8 mouse cellular contexts compared by ENCODE assay signal in the genomic region with DNA sequence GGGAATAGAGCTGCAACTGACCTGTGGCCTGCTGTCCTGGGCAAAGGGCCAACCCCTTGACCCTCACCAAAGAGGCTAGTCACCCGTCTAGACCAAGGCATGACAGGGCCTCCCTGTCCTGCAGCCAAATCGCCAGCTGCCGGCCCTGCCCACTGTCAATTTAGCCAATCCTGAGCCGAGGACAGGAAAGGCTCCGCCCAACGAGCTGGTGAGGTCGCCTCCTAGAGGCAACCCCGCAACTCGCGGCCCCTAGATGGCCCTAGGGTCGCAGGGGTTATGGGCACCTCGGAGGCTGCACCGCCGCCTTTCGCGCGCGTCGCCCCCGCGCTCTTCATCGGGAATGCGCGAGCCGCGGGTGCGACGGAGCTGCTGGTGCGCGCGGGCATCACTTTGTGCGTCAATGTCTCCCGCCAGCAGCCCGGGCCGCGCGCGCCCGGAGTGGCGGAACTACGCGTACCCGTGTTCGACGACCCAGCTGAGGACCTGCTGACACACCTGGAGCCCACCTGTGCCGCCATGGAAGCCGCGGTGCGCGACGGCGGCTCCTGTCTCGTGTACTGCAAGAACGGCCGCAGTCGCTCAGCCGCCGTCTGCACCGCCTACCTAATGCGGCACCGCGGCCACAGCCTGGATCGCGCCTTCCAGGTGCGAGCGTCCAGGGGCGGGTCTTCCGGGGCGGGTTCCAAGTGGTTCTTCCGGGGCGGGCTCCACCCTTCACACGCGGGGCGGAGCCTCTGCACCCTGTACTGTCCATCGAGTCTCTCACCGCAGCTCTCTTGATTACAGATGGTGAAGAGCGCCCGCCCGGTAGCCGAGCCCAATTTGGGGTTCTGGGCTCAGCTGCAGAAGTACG. TPM values are rescaled to one million over a fixed set of nuclear protein-coding genes. Genes with fewer than 3 reads are reported as not detected.
DNase-seq lines count a peak whose midpoint lies in the region; ATAC-seq and TF ChIP-seq lines count a peak whose summit lies in the region.

Dusp28 (plus strand) TSS at position 203 of the 853 bp plus-strand sequence.

- peak within 1 kb of the TSS; percentile 90 for H3K27ac ChIP-seq in hindbrain, embryonic 10.5 days
- H3K27ac ChIP-seq in lung, postnatal 0 days (ENCODE audit: low read length) = peak within 1 kb of the TSS; percentile 94

- peak within 1 kb of the TSS; percentile 80 for H3K4me3 ChIP-seq in hindbrain, embryonic 10.5 days
- peak within 1 kb of the TSS; percentile 70 for H3K4me3 ChIP-seq in lung, postnatal 0 days (ENCODE audit: low read depth, low read length)

- peaks cover 40% of the 10 kb centered on the region for H3K27me3 ChIP-seq in hindbrain, embryonic 10.5 days (ENCODE audit: insufficient read depth, poor library complexity, severe bottlenecking)
- H3K27me3 ChIP-seq in lung, postnatal 0 days (replicated peaks; ENCODE audit: insufficient read depth, low read length) = no peaks in the 10 kb centered on the region

- H3K4me1 ChIP-seq in hindbrain, embryonic 10.5 days (replicated peaks) = peaks cover 60% of the 10 kb centered on the region
- peaks cover 19% of the 10 kb centered on the region for H3K4me1 ChIP-seq in lung, postnatal 0 days (ENCODE audit: insufficient read depth, low read depth, low read length)

- TF ChIP-seq EP300 in lung, postnatal 0 days (IDR thresholded peaks at IDR 0.05) = no peak

- no peaks in the 10 kb centered on the region for H3K36me3 ChIP-seq in hindbrain, embryonic 10.5 days
- H3K36me3 ChIP-seq in lung, postnatal 0 days (ENCODE audit: insufficient read depth, low read length) = no peaks in the 10 kb centered on the region

- under 1% methylated on average over 81 of the region's 81 CpGs for WGBS in hindbrain, embryonic 10.5 days
- WGBS in lung, postnatal 0 days = under 1% methylated on average over 64 of the region's 81 CpGs

- peak within 1 kb of the TSS; percentile 94 for H3K4me2 ChIP-seq in lung, postnatal 0 days (replicated peaks; ENCODE audit: low read depth, low read length)

- peak; percentile 88 for ATAC-seq in lung, postnatal 0 days

- no peaks in the 10 kb centered on the region for H3K9me3 ChIP-seq in hindbrain, embryonic 10.5 days
- no peaks in the 10 kb centered on the region for H3K9me3 ChIP-seq in lung, postnatal 0 days (ENCODE audit: low read length)

- DNase-seq in NIH3T3 (ENCODE audit: low read depth) = peak; percentile 18
- DNase-seq in cerebellum, adult 9-11 months = peak; percentile 94
- peak; percentile 67 to 85 for DNase-seq in frontal cortex, adult 2 months (ENCODE audit: extremely low spot score in 1 of 2, low spot score in 1 of 2)
- DNase-seq in hindbrain, embryonic 10.5 days (ENCODE audit: low spot score) = peak; percentile 92
- DNase-seq in layer of hippocampus, adult 9-11 months = peak; percentile 90
- peak; percentile 97 for DNase-seq in lung, postnatal 0 days (ENCODE audit: low spot score)
- DNase-seq in ovary, postnatal 14 days (ENCODE audit: low spot score) = peak; percentile 76
- peak; percentile 77 to 79 for DNase-seq in thymus, postnatal 10 days (ENCODE audit: low spot score in 2 of 2)

- TF ChIP-seq CTCF in lung, postnatal 0 days (IDR thresholded peaks at IDR 0.05) = peak; percentile 74

- H3K9ac ChIP-seq in lung, postnatal 0 days (replicated peaks; ENCODE audit: low read depth) = peak within 1 kb of the TSS; percentile 59

RNA-seq across cellular contexts. Expression of gene Dusp28, which starts in this region (rescaled TPM):
- 45.5 and 47.4 TPM in 2 replicates for polyA plus RNA-seq in frontal cortex, adult 2 months (2012; rRNA removed)
- polyA plus RNA-seq in hindbrain, embryonic 10.5 days (2016; fragmentation: Nextera tagmentation; extraction: Ambion mirVana) = 10.8 and 11.1 TPM in 2 replicates
- 16.3 and 18.3 TPM in 2 replicates for polyA plus RNA-seq in lung, postnatal 0 days (2015; fragmentation: Nextera tagmentation; extraction: Ambion mirVana)

Comparison
In these comparisons a context has a peak if more than half of its experiments do, and no peak if none do; other contexts are left out.
1. Peak in every context shown above with its lines: DNase-seq, ATAC-seq, H3K4me3 ChIP-seq and H3K27ac ChIP-seq.
2. DNase-seq: peak in every context shown above with its lines; median percentile 97 in lung, postnatal 0 days; 94 in cerebellum, adult 9-11 months; 92 in hindbrain, embryonic 10.5 days; 90 in layer of hippocampus, adult 9-11 months; 78 in thymus, postnatal 10 days; 76 in frontal cortex, adult 2 months; 76 in ovary, postnatal 14 days; 18 in NIH3T3.